Mouse (Mus musculus): ENCODE measurements around the gene Olfr978. TPM values are rescaled to one million over a fixed set of nuclear protein-coding genes. Genes with fewer than 3 reads are reported as not detected.
"Not testable (repeated sequence)": the region's sequence is repeated elsewhere in the genome, so short reads cannot be mapped to it uniquely, and the experiment has no call there.

Gene Olfr978
- polyA plus RNA-seq (2016; fragmentation: Nextera tagmentation; extraction: Ambion mirVana), result not detected in 2 replicates

DNA sequence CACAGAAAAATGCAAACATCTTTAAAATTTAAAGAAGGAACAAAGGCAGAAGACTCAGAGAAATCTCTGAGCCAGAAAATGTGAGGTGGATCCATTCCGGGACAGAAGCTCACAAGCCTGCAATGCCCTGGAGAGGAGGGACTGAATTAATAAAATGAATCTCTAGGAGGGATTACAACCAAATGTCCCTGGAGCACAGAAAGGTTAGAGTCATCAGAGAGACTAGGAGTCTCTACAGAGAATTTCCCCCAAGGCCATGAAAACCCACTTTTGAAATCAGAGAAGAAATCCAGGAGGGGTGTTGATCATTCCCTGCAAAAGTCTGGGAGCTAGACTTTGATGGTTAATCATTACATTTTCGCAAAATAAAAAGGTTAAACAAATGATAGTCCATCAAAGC is at the start of gene Olfr978:
Gene Olfr978, plus strand, starts transcription at position 301 of the 400 bp plus-strand sequence.
- no peaks in the 10 kb centered on the region for H3K9me3 ChIP-seq
- no peak within 1 kb of the TSS for H3K4me3 ChIP-seq
- 87% methylated on average over 2 of the region's 2 CpGs for WGBS
- H3K27me3 ChIP-seq (ENCODE audit: insufficient read depth, poor library complexity, severe bottlenecking), result no peaks in the 10 kb centered on the region
- no peaks in the 10 kb centered on the region for H3K36me3 ChIP-seq
- no peak for DNase-seq (ENCODE audit: low spot score)
- H3K4me1 ChIP-seq (replicated peaks), result no peaks in the 10 kb centered on the region
- H3K27ac ChIP-seq, result no peak within 1 kb of the TSS

DNA sequence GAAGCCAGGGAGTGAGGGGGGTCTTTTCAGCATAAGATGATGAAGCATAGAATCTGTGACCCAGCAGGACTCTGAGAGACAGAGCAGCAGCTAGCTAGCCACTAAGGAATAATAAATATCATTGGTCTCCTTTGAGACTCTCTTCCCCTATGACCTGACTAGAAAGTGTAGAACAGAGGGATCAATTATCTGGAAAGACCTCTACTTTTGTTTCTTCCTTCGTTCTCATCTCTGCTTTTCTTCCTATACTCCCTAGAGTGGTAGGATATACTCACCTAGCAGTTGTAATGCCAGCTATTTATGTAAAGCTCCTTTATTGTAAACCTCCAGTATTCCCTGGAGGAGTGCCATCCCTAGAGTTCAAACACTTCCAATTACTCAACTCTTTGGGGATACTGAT is 40.0 kb upstream of the Olfr978 start, which contains the start of gene Olfr975:
Gene Olfr975, minus strand, starts transcription at position 101 of the 400 bp plus-strand sequence.
- H3K4me3 ChIP-seq, result no peak within 1 kb of the TSS
- H3K27me3 ChIP-seq (ENCODE audit: insufficient read depth, poor library complexity, severe bottlenecking), result no peaks in the 10 kb centered on the region
- DNase-seq (ENCODE audit: low spot score), result no peak
- H3K4me1 ChIP-seq (replicated peaks), result no peaks in the 10 kb centered on the region
- no peaks in the 10 kb centered on the region for H3K36me3 ChIP-seq
- WGBS, result 61% methylated on average over 1 of the region's 1 CpGs
- H3K27ac ChIP-seq, result no peak within 1 kb of the TSS
- H3K9me3 ChIP-seq, result no peaks in the 10 kb centered on the region

DNA sequence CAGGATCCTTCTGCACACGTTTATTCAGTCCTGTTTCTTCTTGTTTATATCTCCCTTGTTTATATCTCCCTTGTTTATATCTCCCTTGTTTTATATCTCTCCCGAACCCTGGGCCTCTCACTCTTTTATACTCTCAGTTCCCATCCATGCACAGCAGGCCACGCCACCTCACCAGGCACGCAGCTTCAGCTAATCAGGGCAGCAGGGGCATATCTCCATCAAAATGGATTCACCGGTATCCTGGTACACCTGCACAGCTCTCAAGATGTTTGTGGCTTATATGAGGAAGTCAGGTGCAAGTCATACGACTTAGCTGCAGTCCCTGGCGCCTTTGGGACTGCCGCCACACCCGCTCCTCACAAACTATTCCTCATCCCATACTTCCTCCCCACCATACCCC is 30.9 kb upstream of the Olfr978 start, which contains the start of gene Olfr976:
Gene Olfr976, minus strand, starts transcription at position 101 of the 400 bp plus-strand sequence.
- WGBS, result 89% methylated on average over 8 of the region's 9 CpGs
- not testable (repeated sequence) for DNase-seq (ENCODE audit: low spot score); H3K27me3 ChIP-seq (ENCODE audit: insufficient read depth, poor library complexity, severe bottlenecking); H3K4me1 ChIP-seq (replicated peaks); H3K27ac ChIP-seq; H3K36me3 ChIP-seq; H3K9me3 ChIP-seq; H3K4me3 ChIP-seq

DNA sequence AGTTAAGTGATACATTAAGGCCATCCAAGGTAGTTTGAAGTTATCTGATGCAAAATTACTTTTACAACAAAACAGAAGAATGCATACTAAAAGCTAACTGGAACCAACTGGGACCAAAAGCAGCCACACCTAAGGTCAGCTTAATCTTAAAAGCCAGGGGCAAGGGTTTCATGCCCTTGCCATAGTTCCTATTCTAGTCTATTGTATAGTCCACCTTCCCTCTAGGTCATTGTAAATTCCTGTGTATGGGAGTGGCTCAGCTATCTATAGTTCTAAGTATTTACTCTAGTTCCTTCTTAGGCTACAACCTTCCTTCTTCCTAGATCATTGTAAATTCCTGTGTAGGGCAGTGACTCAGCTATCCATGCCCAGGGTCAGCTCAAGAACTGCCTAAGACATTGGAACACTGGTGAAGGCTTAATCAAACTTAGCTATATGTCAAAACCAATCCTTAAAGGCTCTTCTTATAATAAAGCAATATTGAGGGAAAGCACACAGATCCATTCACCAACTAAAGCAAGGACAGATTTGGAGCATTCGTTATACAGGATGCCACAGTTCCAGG is 15.2 kb upstream of the Olfr978 start:
- not testable (repeated sequence) for H3K36me3 ChIP-seq
- WGBS, result 83% methylated on average over 1 of the region's 1 CpGs

DNA sequence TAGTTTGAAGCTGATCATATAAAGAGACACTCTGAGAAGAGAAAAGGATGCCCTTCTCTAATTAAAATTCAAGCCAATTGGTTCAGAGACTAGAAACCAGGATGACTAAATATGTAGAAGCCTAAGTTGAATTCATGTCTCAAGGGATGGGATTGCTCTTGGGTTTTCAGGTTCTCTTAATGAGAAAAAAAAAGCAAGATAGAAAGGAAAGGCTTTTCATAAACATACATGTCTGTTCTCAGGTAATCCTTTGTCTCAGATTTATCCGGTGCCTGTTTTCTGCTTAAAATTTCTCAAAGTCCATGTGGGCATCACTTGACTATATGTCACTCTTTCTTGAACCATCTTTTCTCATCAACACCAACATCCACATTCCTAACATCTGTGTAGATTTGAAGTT is 11.5 kb downstream of the Olfr978 start, which contains the start of gene Olfr979:
Gene Olfr979, minus strand, starts transcription at position 101 of the 400 bp plus-strand sequence.
- Histone ChIP-seq H3K4me1 (replicated peaks) (no peaks in the 10 kb centered on the region), H3K9me3 (no peaks in the 10 kb centered on the region), H3K36me3 (no peaks in the 10 kb centered on the region), H3K4me3 (no peak within 1 kb of the TSS), H3K27ac (no peak within 1 kb of the TSS), H3K27me3 (ENCODE audit: insufficient read depth, poor library complexity, severe bottlenecking) (no peaks in the 10 kb centered on the region)
- DNase-seq (ENCODE audit: low spot score), result no peak
- 95% methylated on average over 1 of the region's 1 CpGs for WGBS

More for the DNA sequence above, 15.2 kb upstream of the Olfr978 start:
- not testable (repeated sequence) for H3K27me3 ChIP-seq (ENCODE audit: insufficient read depth, poor library complexity, severe bottlenecking); H3K4me1 ChIP-seq (replicated peaks); H3K27ac ChIP-seq; H3K4me3 ChIP-seq; DNase-seq (ENCODE audit: low spot score); H3K9me3 ChIP-seq

DNA sequence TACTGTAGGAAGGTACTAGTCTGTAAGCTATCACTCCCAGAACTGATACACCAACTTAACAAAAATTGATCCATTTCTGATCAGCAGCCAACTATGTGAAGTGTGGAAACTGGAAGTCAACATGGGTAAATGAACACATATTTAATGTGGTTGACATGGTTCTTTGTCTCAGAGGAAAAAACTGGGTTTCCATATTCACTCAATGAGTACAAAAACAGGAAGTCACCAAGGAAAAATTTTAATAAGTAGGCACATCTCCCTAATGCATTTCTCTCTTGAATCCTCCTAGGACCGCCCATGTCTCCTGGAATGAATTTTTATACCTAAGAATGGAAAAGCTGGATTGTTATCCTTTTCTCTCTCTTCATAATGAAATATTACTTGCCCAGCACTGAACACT is 17.6 kb downstream of the Olfr978 start, which contains the start of gene Olfr980:
Gene Olfr980, minus strand, starts transcription at position 101 of the 400 bp plus-strand sequence.
- no peak within 1 kb of the TSS for H3K27ac ChIP-seq
- DNase-seq (ENCODE audit: low spot score), result no peak
- WGBS, result 94% methylated on average over 1 of the region's 1 CpGs
- no peaks in the 10 kb centered on the region for H3K4me1 ChIP-seq (replicated peaks)
- H3K9me3 ChIP-seq, result no peaks in the 10 kb centered on the region
- no peaks in the 10 kb centered on the region for H3K27me3 ChIP-seq (ENCODE audit: insufficient read depth, poor library complexity, severe bottlenecking)
- H3K4me3 ChIP-seq, result no peak within 1 kb of the TSS
- H3K36me3 ChIP-seq, result no peaks in the 10 kb centered on the region

DNA sequence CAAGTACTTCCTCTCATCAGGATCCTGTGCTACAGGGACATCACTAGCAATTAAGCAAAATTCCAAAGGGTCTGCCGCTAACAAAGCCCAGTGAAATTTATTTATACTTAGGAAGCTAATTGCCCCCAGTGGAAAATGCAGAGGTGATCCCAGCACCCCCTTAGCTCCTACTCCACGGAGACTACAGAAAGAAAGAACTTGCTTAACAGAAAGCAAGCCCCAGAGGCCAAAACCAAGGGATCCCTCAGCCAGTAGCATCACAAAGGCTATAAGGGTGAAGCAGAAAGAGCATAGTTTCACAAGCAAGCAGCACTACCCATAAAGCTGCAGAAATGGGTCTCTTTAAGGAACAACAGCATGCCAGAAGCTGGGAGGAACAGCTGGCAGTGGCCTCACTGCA is 29.3 kb downstream of the Olfr978 start, which contains the start of gene Olfr981:
Gene Olfr981, plus strand, starts transcription at position 301 of the 400 bp plus-strand sequence.
- no peak within 1 kb of the TSS for H3K27ac ChIP-seq
- H3K27me3 ChIP-seq (ENCODE audit: insufficient read depth, poor library complexity, severe bottlenecking), result no peaks in the 10 kb centered on the region
- no peaks in the 10 kb centered on the region for H3K4me1 ChIP-seq (replicated peaks)
- no peak within 1 kb of the TSS for H3K4me3 ChIP-seq
- DNase-seq (ENCODE audit: low spot score), result no peak
- no peaks in the 10 kb centered on the region for H3K36me3 ChIP-seq
- 75% methylated on average over 2 of the region's 2 CpGs for WGBS
- 0 out of 2 replicates have a peak, but pooled peaks cover 3% of the 10 kb centered on the region for H3K9me3 ChIP-seq

Other genes starting within 250 kb of the Olfr978 start
- gene Olfr967, start 245.9 kb upstream of the Olfr978 start, polyA plus RNA-seq (2016; fragmentation: Nextera tagmentation; extraction: Ambion mirVana), result not detected in 2 replicates
- gene Olfr968, start 208.9 kb upstream of the Olfr978 start, polyA plus RNA-seq (2016; fragmentation: Nextera tagmentation; extraction: Ambion mirVana), result not detected in 2 replicates
- not detected in 2 replicates for gene Olfr969, start 201.2 kb upstream of the Olfr978 start, polyA plus RNA-seq (2016; fragmentation: Nextera tagmentation; extraction: Ambion mirVana)
- not detected in 2 replicates for gene Olfr970, start 183.3 kb upstream of the Olfr978 start, polyA plus RNA-seq (2016; fragmentation: Nextera tagmentation; extraction: Ambion mirVana)
- not detected in 2 replicates for gene Olfr971, start 155.2 kb upstream of the Olfr978 start, polyA plus RNA-seq (2016; fragmentation: Nextera tagmentation; extraction: Ambion mirVana)
- not detected in 2 replicates for gene Olfr972, start 125.7 kb upstream of the Olfr978 start, polyA plus RNA-seq (2016; fragmentation: Nextera tagmentation; extraction: Ambion mirVana)
- not detected in 2 replicates for gene Olfr229, start 84.8 kb upstream of the Olfr978 start, polyA plus RNA-seq (2016; fragmentation: Nextera tagmentation; extraction: Ambion mirVana)
- gene Olfr974, start 54.6 kb upstream of the Olfr978 start, polyA plus RNA-seq (2016; fragmentation: Nextera tagmentation; extraction: Ambion mirVana), result not detected in 2 replicates
- gene Olfr975, start 40.1 kb upstream of the Olfr978 start, polyA plus RNA-seq (2016; fragmentation: Nextera tagmentation; extraction: Ambion mirVana), result not detected in 2 replicates
- gene Olfr976, start 31.0 kb upstream of the Olfr978 start, polyA plus RNA-seq (2016; fragmentation: Nextera tagmentation; extraction: Ambion mirVana), result not detected in 2 replicates
- not detected in 2 replicates for gene Olfr979, start 11.4 kb downstream of the Olfr978 start, polyA plus RNA-seq (2016; fragmentation: Nextera tagmentation; extraction: Ambion mirVana)
- gene Olfr980, start 17.5 kb downstream of the Olfr978 start, polyA plus RNA-seq (2016; fragmentation: Nextera tagmentation; extraction: Ambion mirVana), result not detected in 2 replicates
- gene Olfr981, start 29.4 kb downstream of the Olfr978 start, polyA plus RNA-seq (2016; fragmentation: Nextera tagmentation; extraction: Ambion mirVana), result not detected in 2 replicates
- not detected in 2 replicates for gene Olfr982, start 81.7 kb downstream of the Olfr978 start, polyA plus RNA-seq (2016; fragmentation: Nextera tagmentation; extraction: Ambion mirVana)
- gene Olfr983, start 101.5 kb downstream of the Olfr978 start, polyA plus RNA-seq (2016; fragmentation: Nextera tagmentation; extraction: Ambion mirVana), result not detected in 2 replicates
- 0.04 TPM in 1 of 2 replicates, not detected in the other for gene Olfr984, start 122.1 kb downstream of the Olfr978 start, polyA plus RNA-seq (2016; fragmentation: Nextera tagmentation; extraction: Ambion mirVana)
- gene Olfr985, start 138.1 kb downstream of the Olfr978 start, polyA plus RNA-seq (2016; fragmentation: Nextera tagmentation; extraction: Ambion mirVana), result not detected in 2 replicates
- not detected in 2 replicates for gene Tmem225, start 156.0 kb downstream of the Olfr978 start, polyA plus RNA-seq (2016; fragmentation: Nextera tagmentation; extraction: Ambion mirVana)
- not detected in 2 replicates for gene Olfr986, start 188.8 kb downstream of the Olfr978 start, polyA plus RNA-seq (2016; fragmentation: Nextera tagmentation; extraction: Ambion mirVana)
- 6.8 and 7.5 TPM in 2 replicates for gene Zfp202, start 200.2 kb downstream of the Olfr978 start, polyA plus RNA-seq (2016; fragmentation: Nextera tagmentation; extraction: Ambion mirVana)

Measured in hindbrain, embryonic 10.5 days (tissue).